Mouse (Mus musculus) cerebellum, adult 2 months (tissue): Measurements from ENCODE around the gene Krt26. TPM values are rescaled to one million over a fixed set of nuclear protein-coding genes. Genes with fewer than 3 reads are reported as not detected.

Source experiments
- DNase-seq, 2 experiments: peaks; one replicate each; pipeline ENCODE4 v3.0.0; 2021
- H3K27ac ChIP-seq: fragments of 200-500 bp; 2 replicates; pipeline ENCODE4 v1.5.1; 2012; ENCODE audit warnings: low read length, control low read depth, inconsistent platforms; ENCODE audit not compliant: insufficient read depth
- H3K27me3 ChIP-seq: fragments of 200-500 bp; 2 replicates; pipeline ENCODE4 v1.6.1; 2012; ENCODE audit warnings: inconsistent platforms, mild to moderate bottlenecking, low read length, moderate library complexity; ENCODE audit not compliant: control insufficient read depth, insufficient read depth
- H3K4me1 ChIP-seq: fragments of 200-500 bp; 2 replicates; pipeline ENCODE4 v1.6.1; 2011; ENCODE audit warnings: low read length; ENCODE audit not compliant: control insufficient read depth, insufficient read depth
- H3K4me3 ChIP-seq: fragments of 200-500 bp; replicated peaks from 2 replicates; pipeline ENCODE3; 2011; ENCODE audit warnings: mild to moderate bottlenecking, low read depth, low read length, control low read depth; ENCODE audit not compliant: insufficient read depth
- CTCF ChIP-seq: fragments of 200-500 bp; IDR thresholded peaks from 2 replicates; pipeline ENCODE4 v1.5.1; 2011; ENCODE audit warnings: low read depth, mild to moderate bottlenecking, control low read depth, low read length, moderate library complexity, borderline replicate concordance; ENCODE audit not compliant: insufficient read depth
- POLR2A ChIP-seq: fragments of 200-500 bp; IDR thresholded peaks from 2 replicates; pipeline ENCODE4 v1.6.1; 2011; ENCODE audit warnings: low read length, control low read depth, borderline replicate concordance; ENCODE audit not compliant: insufficient read depth
- WGBS: fragments of 180-500 bp; shearing (Covaris S2); methylation state at CpG from one replicate; pipeline ENCODE4 v1.1.7; 2018; 5-methylcytosine and 5-hydroxymethylcytosine counted together
- polyA plus RNA-seq: library from polyadenylated mRNA; depleted of rRNA; stranded (reverse); fragments of >200 nt; gene quantifications from 2 replicates; pipeline ENCODE4 v1.2.3, GENCODE M21; 2012; rRNA removed

Gene Krt26
- 0.14 and 0.15 TPM in 2 replicates for polyA plus RNA-seq

GRCm38 (mm10) chr11:99337866-99338265 is at the start of gene Krt26:
Gene Krt26, minus strand, starts transcription at chr11:99337966.
- no peaks in the 10 kb centered on the region for H3K27me3 ChIP-seq
- no peak within 1 kb of the TSS for H3K27ac ChIP-seq
- DNase-seq = no peak
- no peak within 1 kb of the TSS for H3K4me3 ChIP-seq
- no peaks in the 10 kb centered on the region for H3K4me1 ChIP-seq
- WGBS = 89% methylated on average over 11 of the region's 11 CpGs
- no peak for TF ChIP-seq POLR2A
- TF ChIP-seq CTCF = no peak

GRCm38 (mm10) chr11:99385813-99386721 is 48.3 kb upstream of the Krt26 start:
- no peak for TF ChIP-seq CTCF
- peak; percentile 86 for TF ChIP-seq POLR2A
- H3K27ac ChIP-seq = peak overlapping the region; percentile 84
- peak; percentile 94 to 95 for DNase-seq
- H3K27me3 ChIP-seq = no peaks in the 10 kb centered on the region
- H3K4me1 ChIP-seq = no peaks in the 10 kb centered on the region
- under 1% methylated on average over 70 of the region's 71 CpGs for WGBS
- peak overlapping the region; percentile 91 for H3K4me3 ChIP-seq

- 9% methylated on average over 5 of the region's 5 CpGs for WGBS
- TF ChIP-seq CTCF (peak; percentile 80), POLR2A (no peak)
- Histone ChIP-seq H3K27ac (no peak overlapping the region), H3K4me3 (no peak overlapping the region), H3K27me3 (no peaks in the 10 kb centered on the region), H3K4me1 (no peaks in the 10 kb centered on the region)
- DNase-seq = peak; percentile 58 to 74
Observed at GRCm38 (mm10) chr11:99379568-99379967, 41.8 kb upstream of the Krt26 start.

DNA sequence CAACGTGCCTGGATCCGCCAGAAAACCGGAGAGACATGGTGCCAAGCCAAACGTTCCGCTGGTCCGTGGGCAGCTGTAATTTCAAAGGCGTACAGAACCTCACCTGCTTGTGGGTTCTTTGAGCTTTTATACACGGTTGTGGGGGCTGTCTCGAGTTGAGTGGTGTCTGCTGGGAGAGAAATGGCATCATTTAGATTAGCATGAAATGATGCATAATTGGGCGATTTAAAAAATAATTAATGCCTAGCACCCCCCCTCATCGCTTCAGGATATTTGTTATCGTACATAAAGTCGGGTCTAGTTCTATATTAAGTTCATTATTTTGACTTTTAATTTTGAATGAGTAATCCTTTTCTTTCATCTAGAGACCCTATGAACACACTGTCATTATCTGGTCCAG is 37.0 kb upstream of the Krt26 start, which contains the start of gene Krt28:
TSS of gene Krt28 (minus strand) at position 101 of the 400 bp plus-strand sequence.
- 71% methylated on average over 13 of the region's 13 CpGs for WGBS
- Histone ChIP-seq H3K27me3 (no peaks in the 10 kb centered on the region), H3K4me3 (no peak within 1 kb of the TSS), H3K4me1 (0 out of 2 replicates have a peak, but pooled peaks cover 2% of the 10 kb centered on the region), H3K27ac (no peak within 1 kb of the TSS)
- DNase-seq = no peak
- no peak for TF ChIP-seq CTCF
- no peak for TF ChIP-seq POLR2A

DNA sequence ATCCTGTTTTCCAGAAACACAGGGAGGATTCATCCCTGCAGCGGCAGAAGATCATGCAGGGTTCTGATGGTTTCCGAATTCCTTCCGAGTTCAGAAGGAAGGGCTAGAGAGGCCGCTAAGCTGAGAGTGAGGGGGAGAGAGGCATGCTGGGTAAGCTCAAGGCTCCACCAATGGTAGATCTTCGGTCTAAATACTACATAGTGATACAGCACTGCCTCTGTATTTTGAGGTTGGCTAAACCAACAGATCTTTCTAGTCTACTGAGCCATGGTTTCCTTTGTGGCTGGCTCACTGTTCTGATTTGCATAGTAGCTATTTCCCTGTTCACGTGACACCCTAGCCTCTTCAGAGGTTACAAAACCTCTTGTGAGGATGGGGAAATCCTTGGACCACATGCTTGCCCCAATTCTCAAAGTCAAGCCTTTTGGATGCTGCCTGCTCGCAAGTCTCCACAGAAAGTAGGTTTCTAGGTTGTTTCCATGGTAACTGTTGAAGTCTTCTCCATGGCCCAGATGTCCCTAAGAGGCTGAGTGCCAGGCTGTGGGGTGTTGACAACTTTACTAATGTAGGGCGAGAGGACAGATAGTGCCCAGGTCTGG is 32.2 kb upstream of the Krt26 start:
- Histone ChIP-seq H3K27me3 (no peaks in the 10 kb centered on the region), H3K27ac (no peak overlapping the region), H3K4me3 (no peak overlapping the region), H3K4me1 (0 out of 2 replicates have a peak, but pooled peaks cover 4% of the 10 kb centered on the region)
- peak; percentile 50 to 73 for DNase-seq
- 50% methylated on average over 8 of the region's 8 CpGs for WGBS
- TF ChIP-seq CTCF (no peak), POLR2A (no peak)

DNA sequence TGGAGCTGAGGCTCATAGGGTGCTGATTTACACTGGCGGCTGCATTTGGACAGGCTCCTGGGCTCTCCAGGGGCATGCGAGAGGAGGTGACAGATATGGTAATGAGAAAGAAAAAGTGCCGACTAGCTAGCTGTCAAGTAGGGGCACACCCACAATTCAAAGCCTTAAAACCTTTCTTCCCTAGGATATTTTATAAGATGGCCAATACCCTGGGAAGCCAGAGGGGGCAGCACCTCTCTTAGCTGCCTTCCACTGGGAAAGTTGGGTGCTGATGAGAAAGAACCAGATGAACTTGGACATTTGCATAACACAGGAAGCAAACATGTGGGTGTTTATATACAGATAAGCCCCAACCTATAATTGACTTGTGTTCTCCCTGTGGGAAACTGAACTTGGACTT is 31.5 kb upstream of the Krt26 start:
- DNase-seq = peak in 1 of 2 experiments; percentile 14
- WGBS = 12% methylated on average over 3 of the region's 3 CpGs
- no peak overlapping the region for H3K27ac ChIP-seq

GRCm38 (mm10) chr11:99366791-99367190 is 29.0 kb upstream of the Krt26 start:
- H3K27me3 ChIP-seq = no peaks in the 10 kb centered on the region
- no peak for TF ChIP-seq CTCF
- TF ChIP-seq POLR2A = no peak
- no peak overlapping the region for H3K4me3 ChIP-seq
- H3K4me1 ChIP-seq = 0 out of 2 replicates have a peak, but pooled peaks cover 4% of the 10 kb centered on the region
- WGBS = 34% methylated on average over 10 of the region's 10 CpGs
- peak in 1 of 2 experiments; percentile 22 for DNase-seq
- no peak overlapping the region for H3K27ac ChIP-seq

More for the DNA sequence above, 31.5 kb upstream of the Krt26 start:
- peak; percentile 30; the same call in 1 of the 2 replicates for TF ChIP-seq CTCF
- no peak for TF ChIP-seq POLR2A
- Histone ChIP-seq H3K4me1 (0 out of 2 replicates have a peak, but pooled peaks cover 4% of the 10 kb centered on the region), H3K4me3 (no peak overlapping the region), H3K27me3 (no peaks in the 10 kb centered on the region)

- H3K27ac ChIP-seq = no peak overlapping the region
- no peak overlapping the region for H3K4me3 ChIP-seq
- TF ChIP-seq CTCF = peak; percentile 57; the same call in 1 of the 2 replicates
- TF ChIP-seq POLR2A = no peak
- 23% methylated on average over 9 of the region's 9 CpGs for WGBS
- DNase-seq = peak; percentile 21 to 40
- no peaks in the 10 kb centered on the region for H3K27me3 ChIP-seq
- no peaks in the 10 kb centered on the region for H3K4me1 ChIP-seq
Observed at GRCm38 (mm10) chr11:99364412-99364811, 26.6 kb upstream of the Krt26 start.
